Mouse (Mus musculus) ES-E14 (cell line): ENCODE measurements at regions not wholly inside any gene's neighbourhood (a gene's known extent, or its start where the extent isn't known, plus 50 kb on each side); places are given as distances from the start of the nearest gene placed in this dataset.

Source experiments
- MAFK ChIP-seq: IDR thresholded peaks from 2 replicates; pipeline ENCODE4 v1.6.1; 2014; ENCODE audit warnings: mild to moderate bottlenecking, low read depth, low read length, inconsistent platforms; ENCODE audit not compliant: insufficient read depth
- ZNF384 ChIP-seq: IDR thresholded peaks from 2 replicates; pipeline ENCODE4 v1.6.1; 2012; ENCODE audit warnings: low read depth, low read length, inconsistent platforms

GRCm38 (mm10) chr13:44634616-44635015 is 94.7 kb upstream of the Jarid2 start:
- TF ChIP-seq MAFK (no peak), ZNF384 (no peak)
